Mouse (Mus musculus) intestine, embryonic 15.5 days (tissue): ENCODE data around the gene Wdpcp. TPM values are rescaled to one million over a fixed set of nuclear protein-coding genes. Genes with fewer than 3 reads are reported as not detected.

Experiments
- ATAC-seq: fragments of 200-750 bp; cut with Nextera tagmentation; 2 replicates; pipeline ENCODE4 v1.8.0; 2017; ENCODE audit warnings: moderate TSS enrichment, moderate library complexity
- H3K27ac ChIP-seq: fragments of 300-500 bp; sonication (generic); 2 replicates; pipeline ENCODE4 v1.5.1; 2015; ENCODE audit warnings: mild to moderate bottlenecking, inconsistent platforms
- H3K27me3 ChIP-seq: fragments of 300-500 bp; sonication (generic); replicated peaks from 2 replicates; pipeline ENCODE4 v1.6.1; 2015; ENCODE audit warnings: inconsistent platforms
- H3K36me3 ChIP-seq: fragments of 300-500 bp; sonication (generic); 2 replicates; pipeline ENCODE4 v1.6.1; 2015; ENCODE audit warnings: inconsistent platforms
- H3K4me1 ChIP-seq: fragments of 300-500 bp; sonication (generic); replicated peaks from 2 replicates; pipeline ENCODE4 v1.6.1; 2015; ENCODE audit warnings: inconsistent platforms
- H3K4me2 ChIP-seq: fragments of 300-500 bp; sonication (generic); replicated peaks from 2 replicates; pipeline ENCODE4 v1.6.1; 2015; ENCODE audit warnings: mild to moderate bottlenecking, inconsistent platforms
- H3K4me3 ChIP-seq: fragments of 300-500 bp; sonication (generic); replicated peaks from 2 replicates; pipeline ENCODE4 v1.5.1; 2015; ENCODE audit warnings: inconsistent platforms
- H3K9ac ChIP-seq: fragments of 300-500 bp; sonication (generic); 2 replicates; pipeline ENCODE4 v1.6.1; 2015; ENCODE audit warnings: inconsistent platforms
- H3K9me3 ChIP-seq: fragments of 300-500 bp; sonication (generic); 2 replicates; pipeline ENCODE4 v1.6.1; 2016; ENCODE audit warnings: inconsistent platforms
- WGBS: fragments of 180-500 bp; shearing (Covaris S2); methylation state at CpG from one replicate; pipeline ENCODE4 v1.1.7; 2015; 5-methylcytosine and 5-hydroxymethylcytosine counted together
- polyA plus RNA-seq: library from polyadenylated mRNA; unstranded; fragments of >200 nt; fragmentation: Nextera tagmentation; extraction: Ambion mirVana; gene quantifications from 2 replicates; pipeline ENCODE4 v1.2.1, GENCODE M21; 2015

Wdpcp gene
- polyA plus RNA-seq, 1 experiment from 2014 or later: 6.1 TPM

- no peak for ATAC-seq
- no peak overlapping the region for H3K27ac ChIP-seq
- 85% methylated on average over 1 of the region's 1 CpGs for WGBS
- H3K36me3 ChIP-seq: no peaks in the 10 kb centered on the region
- H3K4me1 ChIP-seq: no peaks in the 10 kb centered on the region
- no peaks in the 10 kb centered on the region for H3K27me3 ChIP-seq
- H3K9ac ChIP-seq: no peak overlapping the region
- no peaks in the 10 kb centered on the region for H3K9me3 ChIP-seq
- no peak overlapping the region for H3K4me2 ChIP-seq
- no peak overlapping the region for H3K4me3 ChIP-seq
These were observed 254.5 kb downstream of the Wdpcp start for GRCm38 (mm10) chr11:21826521-21826920.

DNA sequence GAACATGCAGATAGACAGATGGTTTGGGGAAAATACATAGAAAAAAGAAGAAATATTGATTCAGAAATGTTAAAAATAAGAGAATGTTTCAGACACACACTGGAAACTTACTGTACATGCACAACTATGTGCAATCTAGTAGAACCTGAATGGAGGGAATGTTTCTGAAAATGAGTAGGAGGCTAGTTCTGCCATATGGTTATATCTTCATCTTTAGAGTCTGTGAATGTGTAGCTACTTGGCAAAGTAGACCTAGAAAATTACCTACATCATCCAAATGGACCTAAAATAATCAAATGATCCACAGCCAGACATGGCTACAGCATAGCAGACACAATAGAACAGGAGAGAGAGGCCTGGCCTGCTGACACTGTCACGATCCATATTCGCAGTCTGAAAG, 275.0 kb downstream of the Wdpcp start:
- ATAC-seq: no peak
- no peak overlapping the region for H3K4me3 ChIP-seq
- 78% methylated on average over 2 of the region's 2 CpGs for WGBS

DNA sequence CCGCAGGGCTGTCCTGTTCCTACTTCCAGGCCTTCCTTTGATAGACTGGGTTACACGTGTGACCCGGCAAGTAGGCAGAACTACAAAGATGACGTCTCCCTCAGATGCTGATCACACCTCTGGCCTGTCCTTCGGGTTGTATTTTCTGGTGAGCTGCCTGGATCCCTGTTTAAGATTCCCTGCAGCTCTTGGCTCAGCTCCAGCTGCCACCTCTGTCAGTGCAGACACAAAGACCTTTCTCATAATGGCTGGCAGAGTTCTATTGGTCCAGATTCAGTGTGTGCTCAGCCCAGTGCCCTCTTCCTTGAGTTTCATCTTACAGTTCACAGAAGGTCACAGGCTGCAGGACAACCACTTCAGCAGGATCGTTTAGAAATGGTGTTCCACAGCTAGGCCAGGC, 292.0 kb downstream of the Wdpcp start:
- WGBS: 55% methylated on average over 6 of the region's 6 CpGs
- Histone ChIP-seq H3K4me1 (no peaks in the 10 kb centered on the region), H3K4me2 (no peak overlapping the region), H3K9me3 (no peaks in the 10 kb centered on the region), H3K27ac (no peak overlapping the region), H3K4me3 (no peak overlapping the region), H3K36me3 (no peaks in the 10 kb centered on the region), H3K9ac (no peak overlapping the region), H3K27me3 (no peaks in the 10 kb centered on the region)
- ATAC-seq: no peak

More for the DNA sequence above, 275.0 kb downstream of the Wdpcp start:
- H3K27ac ChIP-seq: no peak overlapping the region
- H3K4me2 ChIP-seq: no peak overlapping the region
- no peak overlapping the region for H3K9ac ChIP-seq
- no peaks in the 10 kb centered on the region for H3K9me3 ChIP-seq
- no peaks in the 10 kb centered on the region for H3K36me3 ChIP-seq
- no peaks in the 10 kb centered on the region for H3K27me3 ChIP-seq
- H3K4me1 ChIP-seq: no peaks in the 10 kb centered on the region

DNA sequence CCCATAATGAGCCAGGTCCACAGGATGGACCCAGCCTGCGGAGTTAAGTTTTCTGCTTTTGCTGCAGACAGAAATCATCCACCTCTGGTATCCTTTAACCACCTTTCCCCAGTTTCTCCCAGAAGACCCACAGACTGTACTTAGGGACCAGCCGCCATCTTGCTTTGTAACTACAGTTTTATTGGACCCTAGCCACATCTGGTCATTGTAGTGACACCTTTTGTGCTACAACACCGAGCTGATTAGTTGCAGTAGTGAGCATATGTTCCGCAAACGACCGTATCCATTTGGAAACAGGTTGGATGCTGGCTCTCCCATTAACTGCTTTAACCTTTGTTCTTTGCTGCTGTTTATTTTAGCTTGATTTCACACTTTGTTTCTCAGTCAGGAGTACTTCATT, 292.5 kb downstream of the Wdpcp start:
- ATAC-seq: no peak
- Histone ChIP-seq H3K4me1 (no peaks in the 10 kb centered on the region), H3K36me3 (no peaks in the 10 kb centered on the region), H3K4me3 (no peak overlapping the region), H3K4me2 (no peak overlapping the region), H3K9me3 (no peaks in the 10 kb centered on the region), H3K9ac (no peak overlapping the region), H3K27me3 (no peaks in the 10 kb centered on the region), H3K27ac (no peak overlapping the region)
- 68% methylated on average over 6 of the region's 6 CpGs for WGBS

- Histone ChIP-seq H3K27ac (no peak overlapping the region), H3K27me3 (no peaks in the 10 kb centered on the region), H3K9ac (no peak overlapping the region), H3K4me1 (no peaks in the 10 kb centered on the region), H3K9me3 (no peaks in the 10 kb centered on the region), H3K4me3 (no peak overlapping the region), H3K36me3 (no peaks in the 10 kb centered on the region), H3K4me2 (no peak overlapping the region)
- 68% methylated on average over 3 of the region's 3 CpGs for WGBS
- no peak for ATAC-seq
These were observed 296.6 kb downstream of the Wdpcp start for GRCm38 (mm10) chr11:21868675-21869074.

DNA sequence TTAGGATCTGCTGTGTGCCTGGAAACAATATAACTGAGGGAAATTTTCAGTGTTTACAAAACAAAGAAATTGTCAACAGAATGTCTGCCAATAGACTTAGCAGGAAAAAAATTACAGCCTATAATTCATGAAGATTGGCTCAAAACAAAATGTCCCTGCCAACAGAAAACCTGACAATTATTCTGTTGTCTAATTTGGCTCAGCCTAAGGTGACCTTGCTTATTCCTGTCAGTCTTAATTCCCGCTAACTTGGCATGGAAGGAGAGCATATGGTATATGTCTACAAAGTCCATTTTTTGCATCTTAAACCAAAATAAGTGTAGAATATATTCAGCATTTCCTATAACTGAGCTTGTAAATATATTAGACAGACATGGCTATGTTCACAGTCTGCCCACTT, 298.8 kb downstream of the Wdpcp start:
- Histone ChIP-seq H3K27me3 (no peaks in the 10 kb centered on the region), H3K27ac (no peak overlapping the region), H3K9ac (no peak overlapping the region), H3K9me3 (no peaks in the 10 kb centered on the region), H3K36me3 (no peaks in the 10 kb centered on the region), H3K4me3 (no peak overlapping the region), H3K4me2 (no peak overlapping the region), H3K4me1 (no peaks in the 10 kb centered on the region)
- WGBS: 83% methylated on average over 1 of the region's 1 CpGs
- ATAC-seq: no peak

DNA sequence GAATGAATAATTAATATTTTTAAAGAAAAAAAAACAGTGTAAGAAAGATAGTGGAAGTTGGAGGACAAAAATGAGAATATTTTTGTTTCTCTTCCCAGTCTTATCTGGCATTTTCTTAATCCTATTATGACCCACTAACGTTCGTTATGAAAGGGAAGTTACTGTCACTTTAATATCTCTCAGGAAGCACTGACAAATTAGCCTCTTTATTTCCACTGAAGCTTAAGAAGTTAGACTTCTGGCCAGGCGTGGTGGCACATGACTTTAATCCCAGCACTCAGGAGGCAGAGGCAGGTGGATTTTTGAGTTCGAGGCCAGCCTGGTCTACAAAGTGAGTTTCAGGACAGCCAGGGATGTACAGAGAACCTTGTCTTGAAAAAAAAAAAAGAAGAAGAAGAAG, 299.7 kb downstream of the Wdpcp start:
- H3K27me3 ChIP-seq: no peaks in the 10 kb centered on the region
- no peaks in the 10 kb centered on the region for H3K36me3 ChIP-seq
- 64% methylated on average over 4 of the region's 4 CpGs for WGBS
- H3K4me1 ChIP-seq: no peaks in the 10 kb centered on the region
- no peaks in the 10 kb centered on the region for H3K9me3 ChIP-seq
- no peak overlapping the region for H3K4me2 ChIP-seq
- H3K27ac ChIP-seq: no peak overlapping the region
- H3K4me3 ChIP-seq: no peak overlapping the region
- ATAC-seq: no peak
- H3K9ac ChIP-seq: no peak overlapping the region

- H3K4me1 ChIP-seq: no peaks in the 10 kb centered on the region
- H3K4me2 ChIP-seq: no peak overlapping the region
- WGBS: 88% methylated on average over 2 of the region's 2 CpGs
- no peak overlapping the region for H3K4me3 ChIP-seq
- no peak overlapping the region for H3K27ac ChIP-seq
- H3K9me3 ChIP-seq: no peaks in the 10 kb centered on the region
- no peak overlapping the region for H3K9ac ChIP-seq
- ATAC-seq: no peak
- H3K27me3 ChIP-seq: no peaks in the 10 kb centered on the region
- no peaks in the 10 kb centered on the region for H3K36me3 ChIP-seq
These were observed 303.0 kb downstream of the Wdpcp start for GRCm38 (mm10) chr11:21875077-21875476.

- no peaks in the 10 kb centered on the region for H3K9me3 ChIP-seq
- 77% methylated on average over 3 of the region's 3 CpGs for WGBS
- H3K36me3 ChIP-seq: no peaks in the 10 kb centered on the region
- H3K9ac ChIP-seq: no peak overlapping the region
- no peak for ATAC-seq
- H3K27me3 ChIP-seq: no peaks in the 10 kb centered on the region
- H3K4me3 ChIP-seq: no peak overlapping the region
- H3K4me1 ChIP-seq: no peaks in the 10 kb centered on the region
- H3K4me2 ChIP-seq: no peak overlapping the region
- H3K27ac ChIP-seq: no peak overlapping the region
These were observed 322.7 kb downstream of the Wdpcp start for GRCm38 (mm10) chr11:21894696-21895095.

DNA sequence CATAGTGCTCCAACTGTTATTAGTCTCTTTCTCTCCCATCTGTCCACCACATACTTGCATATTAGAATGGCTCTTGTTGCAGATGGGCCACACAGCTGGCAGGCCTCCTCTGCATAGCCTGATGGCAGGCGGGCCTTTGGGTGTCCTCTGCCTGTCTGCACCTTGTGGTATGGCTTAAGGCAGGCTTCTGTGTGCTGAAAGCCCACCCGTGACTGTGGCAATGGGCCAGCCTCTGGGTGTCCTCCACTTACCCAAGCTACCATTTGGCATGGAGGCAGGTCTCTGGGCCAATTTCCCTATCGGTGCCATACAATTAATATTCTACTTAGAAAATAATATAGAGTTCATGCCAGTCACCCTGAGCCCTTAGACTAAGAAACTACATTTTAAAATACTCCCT, 350.5 kb downstream of the Wdpcp start:
- Histone ChIP-seq H3K4me1 (no peaks in the 10 kb centered on the region), H3K4me3 (no peak overlapping the region), H3K27ac (no peak overlapping the region), H3K9ac (no peak overlapping the region), H3K9me3 (no peaks in the 10 kb centered on the region), H3K36me3 (no peaks in the 10 kb centered on the region), H3K27me3 (no peaks in the 10 kb centered on the region), H3K4me2 (no peak overlapping the region)
- ATAC-seq: no peak
- WGBS: 87% methylated on average over 3 of the region's 3 CpGs

Other genes with a start within 250 kb of the Wdpcp start
- gene Ugp2, start 201.0 kb upstream of the Wdpcp start, polyA plus RNA-seq: 99.9 and 116 TPM in 2 replicates
- 556 and 583 TPM in 2 replicates for gene Mdh1, start 132 bp downstream of the Wdpcp start, polyA plus RNA-seq